Mouse (Mus musculus) intestine, embryonic 15.5 days (tissue): Measurements from ENCODE around the gene Zfp280c. TPM values are rescaled to one million over a fixed set of nuclear protein-coding genes. Genes with fewer than 3 reads are reported as not detected.

Experiments used
- ATAC-seq: fragments of 200-750 bp; cut with Nextera tagmentation; 2 replicates; pipeline ENCODE4 v1.8.0; 2017; ENCODE audit warnings: moderate TSS enrichment, moderate library complexity
- H3K27ac ChIP-seq: fragments of 300-500 bp; sonication (generic); 2 replicates; pipeline ENCODE4 v1.5.1; 2015; ENCODE audit warnings: mild to moderate bottlenecking, inconsistent platforms
- H3K27me3 ChIP-seq: fragments of 300-500 bp; sonication (generic); replicated peaks from 2 replicates; pipeline ENCODE4 v1.6.1; 2015; ENCODE audit warnings: inconsistent platforms
- H3K36me3 ChIP-seq: fragments of 300-500 bp; sonication (generic); 2 replicates; pipeline ENCODE4 v1.6.1; 2015; ENCODE audit warnings: inconsistent platforms
- H3K4me1 ChIP-seq: fragments of 300-500 bp; sonication (generic); replicated peaks from 2 replicates; pipeline ENCODE4 v1.6.1; 2015; ENCODE audit warnings: inconsistent platforms
- H3K4me2 ChIP-seq: fragments of 300-500 bp; sonication (generic); replicated peaks from 2 replicates; pipeline ENCODE4 v1.6.1; 2015; ENCODE audit warnings: mild to moderate bottlenecking, inconsistent platforms
- H3K4me3 ChIP-seq: fragments of 300-500 bp; sonication (generic); replicated peaks from 2 replicates; pipeline ENCODE4 v1.5.1; 2015; ENCODE audit warnings: inconsistent platforms
- H3K9ac ChIP-seq: fragments of 300-500 bp; sonication (generic); 2 replicates; pipeline ENCODE4 v1.6.1; 2015; ENCODE audit warnings: inconsistent platforms
- H3K9me3 ChIP-seq: fragments of 300-500 bp; sonication (generic); 2 replicates; pipeline ENCODE4 v1.6.1; 2016; ENCODE audit warnings: inconsistent platforms
- WGBS: fragments of 180-500 bp; shearing (Covaris S2); methylation state at CpG from one replicate; pipeline ENCODE4 v1.1.7; 2015; 5-methylcytosine and 5-hydroxymethylcytosine counted together
- polyA plus RNA-seq: library from polyadenylated mRNA; unstranded; fragments of >200 nt; fragmentation: Nextera tagmentation; extraction: Ambion mirVana; gene quantifications from 2 replicates; pipeline ENCODE4 v1.2.1, GENCODE M21; 2015

Gene Zfp280c
- polyA plus RNA-seq, 1 experiment from 2014 or later: 7.6 TPM

DNA sequence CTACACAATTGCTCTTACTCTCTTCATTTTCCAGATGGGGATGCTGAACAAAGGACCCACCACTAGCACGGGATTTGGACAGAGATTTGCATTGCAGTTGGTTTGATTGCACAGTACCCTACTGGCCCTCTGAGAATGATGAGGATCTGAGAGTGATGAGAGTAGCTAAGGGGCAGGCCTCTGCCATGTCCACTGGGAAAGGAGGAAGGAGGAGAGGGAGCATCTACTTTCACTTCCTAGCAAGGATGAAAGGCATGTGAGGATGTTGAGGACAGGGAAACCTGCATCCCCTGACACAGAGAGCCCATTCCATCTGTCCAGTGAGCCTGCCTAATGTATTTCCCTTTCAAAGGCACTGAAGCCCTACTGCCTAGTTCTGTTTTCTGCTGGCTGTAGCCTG, 69.0 kb downstream of the Zfp280c start:
- Histone ChIP-seq H3K4me3 (no peak overlapping the region), H3K36me3 (no peaks in the 10 kb centered on the region), H3K4me2 (no peak overlapping the region), H3K9me3 (no peaks in the 10 kb centered on the region), H3K9ac (no peak overlapping the region), H3K27me3 (no peaks in the 10 kb centered on the region), H3K27ac (no peak overlapping the region), H3K4me1 (no peaks in the 10 kb centered on the region)
- 48% methylated on average over 1 of the region's 1 CpGs for WGBS
- no peak for ATAC-seq

DNA sequence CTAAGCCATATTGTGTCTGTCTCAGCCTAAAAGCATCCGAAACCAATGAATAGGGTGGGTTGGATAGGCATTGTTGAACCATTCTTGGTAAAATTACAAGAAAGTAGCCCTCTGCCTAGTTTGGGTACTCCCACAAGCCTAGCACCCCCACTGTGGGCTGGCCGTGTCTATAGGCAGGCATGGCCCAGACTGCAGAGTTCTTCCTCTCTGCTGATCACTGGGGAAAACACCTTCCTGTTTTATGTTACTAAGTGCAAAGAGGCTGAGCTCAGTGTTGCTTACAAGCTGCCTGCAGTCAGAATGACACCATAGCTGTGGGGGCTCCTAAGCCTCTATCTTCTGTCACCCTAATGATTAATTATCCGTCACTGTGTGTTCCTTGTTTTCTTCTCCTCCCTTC, 70.8 kb downstream of the Zfp280c start:
- H3K4me1 ChIP-seq: no peaks in the 10 kb centered on the region
- H3K9ac ChIP-seq: no peak overlapping the region
- H3K4me3 ChIP-seq: no peak overlapping the region
- no peak overlapping the region for H3K4me2 ChIP-seq
- ATAC-seq: no peak
- H3K36me3 ChIP-seq: no peaks in the 10 kb centered on the region
- 72% methylated on average over 3 of the region's 3 CpGs for WGBS
- H3K9me3 ChIP-seq: no peaks in the 10 kb centered on the region
- no peak overlapping the region for H3K27ac ChIP-seq
- no peaks in the 10 kb centered on the region for H3K27me3 ChIP-seq

DNA sequence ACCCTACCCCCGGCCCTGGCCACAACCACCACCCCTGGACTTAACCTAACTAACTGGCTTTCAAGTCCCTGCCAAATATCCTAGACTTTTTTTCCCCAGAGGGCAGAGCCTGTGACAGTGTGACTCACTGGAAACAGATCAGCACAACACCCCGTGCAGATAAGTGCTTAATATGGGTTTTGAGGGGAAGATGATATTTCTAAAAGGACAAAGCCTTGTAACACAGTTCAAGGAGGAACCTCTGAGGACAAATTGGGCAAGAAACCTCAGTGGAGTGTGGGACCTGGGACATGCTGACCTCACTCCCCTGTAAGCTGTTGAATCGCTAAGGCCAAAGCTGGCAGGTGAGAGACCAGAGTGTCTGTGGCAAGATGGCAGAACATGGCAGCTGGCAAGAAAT, 72.7 kb downstream of the Zfp280c start:
- no peaks in the 10 kb centered on the region for H3K9me3 ChIP-seq
- H3K9ac ChIP-seq: no peak overlapping the region
- no peak overlapping the region for H3K4me3 ChIP-seq
- no peak overlapping the region for H3K27ac ChIP-seq
- no peak overlapping the region for H3K4me2 ChIP-seq
- ATAC-seq: no peak
- 80% methylated on average over 3 of the region's 3 CpGs for WGBS
- no peaks in the 10 kb centered on the region for H3K4me1 ChIP-seq
- no peaks in the 10 kb centered on the region for H3K36me3 ChIP-seq
- no peaks in the 10 kb centered on the region for H3K27me3 ChIP-seq

DNA sequence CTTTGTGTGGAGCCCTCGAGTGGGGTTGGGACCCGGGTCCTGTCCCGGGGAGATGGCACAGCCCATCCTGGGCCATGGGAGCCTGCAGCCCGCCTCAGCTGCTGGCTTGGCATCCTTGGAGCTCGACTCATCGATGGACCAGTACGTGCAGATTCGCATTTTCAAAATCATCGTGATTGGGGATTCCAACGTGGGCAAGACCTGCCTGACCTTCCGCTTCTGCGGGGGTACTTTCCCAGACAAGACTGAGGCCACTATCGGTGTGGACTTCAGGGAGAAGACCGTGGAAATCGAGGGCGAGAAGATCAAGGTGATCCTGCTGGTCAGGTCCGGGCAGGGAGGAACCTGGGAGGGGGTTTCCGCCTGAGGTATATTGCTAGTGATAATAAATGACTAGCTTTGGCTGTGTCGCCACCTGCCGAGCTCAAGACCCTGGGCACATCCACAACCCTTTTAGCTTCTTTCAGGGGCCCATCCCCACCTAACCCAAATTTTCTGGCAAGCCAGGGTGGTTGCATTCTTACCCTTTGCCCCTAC, 74.7 kb downstream of the Zfp280c start:
- Histone ChIP-seq H3K9ac (peak overlapping the region; percentile 40), H3K4me3 (peak overlapping the region; percentile 43), H3K27ac (no peak overlapping the region), H3K27me3 (no peaks in the 10 kb centered on the region), H3K4me2 (peak overlapping the region; percentile 82), H3K9me3 (no peaks in the 10 kb centered on the region), H3K36me3 (no peaks in the 10 kb centered on the region), H3K4me1 (no peaks in the 10 kb centered on the region)
- peak; percentile 27 for ATAC-seq
- 21% methylated on average over 20 of the region's 20 CpGs for WGBS

DNA sequence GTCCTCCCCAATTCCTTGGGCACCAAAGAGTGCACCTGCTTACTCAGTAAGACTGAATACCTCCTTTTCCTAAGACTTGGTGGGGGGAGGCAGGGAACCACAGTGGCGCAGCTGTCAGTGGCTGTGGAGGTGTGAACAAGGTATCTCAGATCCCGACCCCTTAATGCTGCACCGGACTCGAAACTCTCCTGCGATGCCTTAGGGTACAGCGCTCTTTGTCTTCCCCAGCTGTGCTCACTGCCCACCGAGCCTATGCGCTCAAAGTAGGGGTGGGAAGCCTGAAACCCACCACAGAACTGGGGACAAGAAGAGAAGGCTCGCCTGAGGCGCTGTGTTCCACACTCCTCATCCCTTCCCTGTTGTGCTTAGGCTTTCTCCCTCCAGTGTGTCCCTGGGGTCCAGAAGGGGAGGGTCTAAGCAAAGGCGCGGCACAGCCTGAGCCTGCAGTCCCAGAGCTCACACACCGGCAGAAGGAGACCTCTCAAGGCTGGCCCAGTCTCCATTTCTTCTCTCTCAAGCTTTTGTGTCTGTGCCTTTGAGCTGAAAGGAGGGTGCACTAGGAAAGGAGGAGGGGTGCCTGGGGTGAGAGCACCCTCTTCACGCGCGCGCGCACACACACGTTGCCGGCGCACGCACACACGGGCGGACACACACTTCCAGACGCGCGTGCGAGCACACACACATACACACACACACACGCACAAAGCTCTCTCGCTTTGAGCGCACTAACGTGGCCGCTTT, 75.3 kb downstream of the Zfp280c start, which contains the start of gene Rab33a:
Gene Rab33a (plus strand): TSS at position 478 of the 741 bp plus-strand sequence.
- Histone ChIP-seq H3K4me3 (peak within 1 kb of the TSS; percentile 43), H3K4me1 (no peaks in the 10 kb centered on the region), H3K27me3 (no peaks in the 10 kb centered on the region), H3K9me3 (no peaks in the 10 kb centered on the region), H3K36me3 (no peaks in the 10 kb centered on the region), H3K9ac (peak within 1 kb of the TSS; percentile 40), H3K4me2 (peak within 1 kb of the TSS; percentile 82), H3K27ac (no peak within 1 kb of the TSS)
- 20% methylated on average over 33 of the region's 33 CpGs for WGBS
- ATAC-seq: peak; percentile 76

DNA sequence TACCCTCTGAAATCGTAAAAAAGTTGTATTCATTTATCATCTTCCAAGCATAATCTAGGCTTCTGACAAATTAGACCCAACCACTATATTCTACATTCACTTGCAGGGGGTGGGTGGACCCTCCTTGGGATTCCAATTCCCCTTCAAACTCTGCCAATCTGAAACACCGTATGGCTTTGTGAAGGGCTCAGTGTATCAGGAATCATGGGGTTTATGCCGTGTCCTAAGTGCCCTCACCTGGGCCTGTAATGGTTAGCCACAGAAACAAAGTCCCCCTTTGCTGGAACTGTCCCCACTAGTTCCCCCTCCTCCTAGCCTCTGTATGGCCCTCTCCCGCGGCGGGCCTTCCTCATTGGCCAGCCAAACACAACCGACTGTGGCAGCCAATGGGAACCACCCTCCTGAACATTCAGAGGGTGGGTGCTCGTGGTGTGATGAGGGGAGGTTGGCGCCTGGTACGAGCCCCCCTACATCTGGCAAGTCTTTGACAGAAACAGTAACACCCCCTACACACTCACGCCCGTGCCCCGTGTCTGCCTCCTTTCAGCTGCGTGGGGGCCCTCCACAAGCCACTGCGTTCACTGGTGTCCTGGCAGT, 76.0 kb downstream of the Zfp280c start:
- no peak overlapping the region for H3K9ac ChIP-seq
- no peaks in the 10 kb centered on the region for H3K4me1 ChIP-seq
- WGBS: 30% methylated on average over 15 of the region's 15 CpGs
- peak overlapping the region; percentile 43 for H3K4me3 ChIP-seq
- H3K27me3 ChIP-seq: no peaks in the 10 kb centered on the region
- no peaks in the 10 kb centered on the region for H3K9me3 ChIP-seq
- H3K36me3 ChIP-seq: no peaks in the 10 kb centered on the region
- ATAC-seq: peak; percentile 61
- H3K4me2 ChIP-seq: peak overlapping the region; percentile 82
- H3K27ac ChIP-seq: no peak overlapping the region

DNA sequence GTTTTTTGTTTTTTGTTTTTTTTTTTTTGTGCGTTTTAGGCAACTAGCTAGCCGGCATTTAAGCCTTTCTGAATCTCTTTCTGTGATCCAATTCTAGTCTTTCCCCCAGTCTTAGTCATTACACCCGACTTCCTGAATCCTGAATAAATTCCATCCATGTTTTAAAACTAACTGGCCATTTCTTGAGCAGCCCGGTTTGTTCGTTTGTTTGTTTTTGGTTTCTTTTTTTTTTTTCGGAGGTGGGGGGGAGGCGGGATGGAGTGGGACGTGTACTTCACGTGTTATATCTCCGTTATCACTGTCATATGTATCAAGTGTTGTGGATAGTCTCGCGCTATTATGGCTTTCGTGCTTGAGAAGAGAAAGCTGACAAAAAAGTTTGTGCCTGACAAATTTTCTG, 80.5 kb downstream of the Zfp280c start:
- Histone ChIP-seq H3K4me3 (peak overlapping the region; percentile 51), H3K9ac (0 out of 2 replicates have a peak overlapping the region, but pooled peaks have one; percentile 30), H3K9me3 (no peaks in the 10 kb centered on the region), H3K4me1 (no peaks in the 10 kb centered on the region), H3K36me3 (no peaks in the 10 kb centered on the region), H3K4me2 (peak overlapping the region; percentile 47), H3K27ac (no peak overlapping the region), H3K27me3 (no peaks in the 10 kb centered on the region)
- 17% methylated on average over 13 of the region's 13 CpGs for WGBS
- ATAC-seq: no peak

DNA sequence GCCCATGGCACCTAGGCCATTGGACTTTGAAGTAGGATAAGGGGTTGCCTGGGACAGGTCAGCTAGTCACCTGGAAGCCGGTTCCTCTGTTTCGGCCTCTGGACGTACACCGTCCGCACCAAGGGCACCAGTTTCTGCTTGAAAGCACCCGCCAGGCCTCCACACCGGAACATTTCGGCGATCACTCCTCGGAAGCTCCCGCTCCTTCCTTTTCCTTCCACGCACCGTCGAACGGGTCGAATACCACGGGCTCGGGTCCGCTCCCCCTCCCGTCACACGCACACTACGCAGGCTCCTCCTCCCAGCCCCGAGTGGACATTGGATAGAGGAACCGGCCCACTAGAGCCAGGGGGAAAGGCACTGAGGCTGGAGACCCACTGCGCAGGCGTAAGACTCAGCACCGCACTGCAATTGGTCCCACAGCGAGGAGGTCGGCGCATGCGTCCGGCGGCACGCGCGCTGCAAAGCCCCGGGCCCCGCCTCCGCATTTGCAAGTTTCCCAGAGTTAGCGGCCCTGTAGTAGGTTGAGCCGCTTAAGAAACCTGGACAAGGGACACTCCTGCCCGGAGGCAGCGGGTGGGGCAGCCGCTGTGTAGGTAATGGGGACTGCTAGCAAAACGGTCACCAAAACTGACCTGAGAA, 81.0 kb downstream of the Zfp280c start, which contains the start of gene Aifm1:
Gene Aifm1 (minus strand): TSS at position 398 of the 642 bp plus-strand sequence.
- H3K4me2 ChIP-seq: peak within 1 kb of the TSS; percentile 52
- H3K27me3 ChIP-seq: no peaks in the 10 kb centered on the region
- 0 out of 2 replicates have a peak within 1 kb of the TSS, but pooled peaks have one; percentile 27 for H3K27ac ChIP-seq
- peak within 1 kb of the TSS; percentile 50 for H3K9ac ChIP-seq
- ATAC-seq: peak; percentile 99
- H3K9me3 ChIP-seq: no peaks in the 10 kb centered on the region
- H3K4me3 ChIP-seq: peak within 1 kb of the TSS; percentile 51
- 16% methylated on average over 45 of the region's 45 CpGs for WGBS
- no peaks in the 10 kb centered on the region for H3K4me1 ChIP-seq
- no peaks in the 10 kb centered on the region for H3K36me3 ChIP-seq

DNA sequence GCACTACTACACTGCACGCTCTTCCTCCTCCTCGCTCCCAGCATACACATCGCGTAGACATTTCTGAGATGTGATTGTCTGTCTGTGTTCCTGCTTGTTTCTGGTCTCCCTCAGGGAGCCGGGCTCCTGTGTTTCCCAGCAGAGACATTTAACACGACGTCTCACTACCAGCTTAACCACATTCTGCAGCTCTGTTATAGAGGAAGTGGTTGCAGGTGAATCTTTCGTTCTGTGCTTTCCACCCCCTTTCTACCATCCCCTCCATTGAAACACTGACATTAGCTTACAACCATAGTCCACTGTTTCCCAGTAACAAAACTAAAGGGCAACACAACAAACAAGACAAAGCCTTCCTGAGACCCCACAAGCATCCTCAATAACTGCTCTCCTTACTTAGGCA, 100.5 kb downstream of the Zfp280c start:
- no peaks in the 10 kb centered on the region for H3K27me3 ChIP-seq
- no peak for ATAC-seq
- H3K9me3 ChIP-seq: no peaks in the 10 kb centered on the region
- H3K4me3 ChIP-seq: no peak overlapping the region
- WGBS: 87% methylated on average over 8 of the region's 8 CpGs
- H3K27ac ChIP-seq: no peak overlapping the region
- no peak overlapping the region for H3K9ac ChIP-seq
- no peaks in the 10 kb centered on the region for H3K36me3 ChIP-seq
- no peaks in the 10 kb centered on the region for H3K4me1 ChIP-seq
- H3K4me2 ChIP-seq: no peak overlapping the region

Other genes starting within 250 kb of the Zfp280c start
- gene Elf4, start 131.4 kb downstream of the Zfp280c start, polyA plus RNA-seq: 13.0 and 13.9 TPM in 2 replicates
- gene Aifm1, start 80.9 kb downstream of the Zfp280c start, polyA plus RNA-seq: 95.1 and 102 TPM in 2 replicates
- 5.5 and 7.4 TPM in 2 replicates for gene Rab33a, start 75.2 kb downstream of the Zfp280c start, polyA plus RNA-seq
- gene Slc25a14, start 28.9 kb upstream of the Zfp280c start, polyA plus RNA-seq: 12.0 and 13.7 TPM in 2 replicates
- 0.21 and 0.48 TPM in 2 replicates for gene Gpr119, start 80.0 kb upstream of the Zfp280c start, polyA plus RNA-seq
- 19.8 and 20.4 TPM in 2 replicates for gene Rbmx2, start 100.5 kb upstream of the Zfp280c start, polyA plus RNA-seq